Mouse (Mus musculus): ENCODE results near the gene Galk1.
"Not testable (repeated sequence)": the region's sequence is repeated elsewhere in the genome, so short reads cannot be mapped to it uniquely, and the experiment has no call there.

Gene Galk1

GRCm38 (mm10) chr11:116030898-116031845 lies 18.7 kb upstream of the Galk1 start:
- DNase-seq (ENCODE audit: low spot score), result no peak

- peak; percentile 98 for DNase-seq (ENCODE audit: low spot score)
Measured at GRCm38 (mm10) chr11:116030088-116030897, 17.8 kb upstream of the Galk1 start, which contains the start of gene Unk. Gene Unk (plus strand): TSS chr11:116030322.

- no peak for DNase-seq (ENCODE audit: low spot score)
Measured at GRCm38 (mm10) chr11:116029086-116029865, 16.8 kb upstream of the Galk1 start.

GRCm38 (mm10) chr11:116028177-116028865 lies 15.8 kb upstream of the Galk1 start:
- no peak for DNase-seq (ENCODE audit: low spot score)

GRCm38 (mm10) chr11:116027756-116028155 lies 15.2 kb upstream of the Galk1 start, which contains the start of gene H3f3b:
Gene H3f3b (minus strand): TSS chr11:116027962.
- DNase-seq (ENCODE audit: low spot score), result no peak

- no peak for DNase-seq (ENCODE audit: low spot score)
Measured at GRCm38 (mm10) chr11:116025056-116025845, 12.7 kb upstream of the Galk1 start.

GRCm38 (mm10) chr11:116024356-116024808 lies 11.9 kb upstream of the Galk1 start:
- peak; percentile 99 for DNase-seq (ENCODE audit: low spot score)

- DNase-seq (ENCODE audit: low spot score), result peak; percentile 90
Measured at GRCm38 (mm10) chr11:116023771-116024355, 11.3 kb upstream of the Galk1 start.

- peak; percentile 39 for DNase-seq (ENCODE audit: low spot score)
Measured at GRCm38 (mm10) chr11:116023074-116023770, 10.7 kb upstream of the Galk1 start.

GRCm38 (mm10) chr11:116022256-116022780 lies 9.8 kb upstream of the Galk1 start:
- DNase-seq (ENCODE audit: low spot score), result peak; percentile 63

GRCm38 (mm10) chr11:116021328-116022220 lies 9.1 kb upstream of the Galk1 start:
- peak; percentile 49 for DNase-seq (ENCODE audit: low spot score)

- DNase-seq (ENCODE audit: low spot score), result peak; percentile 57
Measured at GRCm38 (mm10) chr11:116020519-116020922, 8.0 kb upstream of the Galk1 start.

GRCm38 (mm10) chr11:116019976-116020411 lies 7.5 kb upstream of the Galk1 start:
- peak; percentile 57 for DNase-seq (ENCODE audit: low spot score)

GRCm38 (mm10) chr11:116019360-116019791 lies 6.9 kb upstream of the Galk1 start:
- DNase-seq (ENCODE audit: low spot score), result no peak

GRCm38 (mm10) chr11:116018867-116019266 lies 6.3 kb upstream of the Galk1 start:
- not testable (repeated sequence) for DNase-seq (ENCODE audit: low spot score)

GRCm38 (mm10) chr11:116018106-116018505 lies 5.6 kb upstream of the Galk1 start:
- peak; percentile 42 for DNase-seq (ENCODE audit: low spot score)

- DNase-seq (ENCODE audit: low spot score), result no peak
Measured at GRCm38 (mm10) chr11:116014821-116015220, 2.3 kb upstream of the Galk1 start.

All from MN1 (cell line).